Mouse (Mus musculus): ENCODE results near the gene Srpk2. TPM values are rescaled to one million over a fixed set of nuclear protein-coding genes. Genes with fewer than 3 reads are reported as not detected.

Gene Srpk2
- total RNA-seq, 2 experiments from 2014 or later = 175 to 176 TPM

DNA sequence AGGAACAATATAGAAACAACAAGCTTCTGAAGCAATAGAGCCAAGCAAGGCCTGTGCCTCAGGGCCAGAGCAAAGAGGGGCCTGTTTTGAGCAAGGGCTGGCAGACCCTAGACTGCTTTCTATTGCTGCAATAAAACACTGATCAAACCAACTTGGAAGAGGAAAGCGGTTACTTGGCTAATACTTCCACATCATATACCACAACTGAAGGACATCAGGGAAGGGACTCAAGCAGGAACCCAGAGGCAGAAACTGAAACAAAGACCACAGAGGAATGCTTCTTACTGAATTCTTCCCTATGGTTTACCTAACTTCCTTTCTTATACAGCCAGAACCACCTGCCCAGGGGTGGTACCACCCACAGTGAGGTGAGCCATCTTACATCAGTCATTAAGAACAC lies 162.8 kb downstream of the Srpk2 start:
- DNase-seq (ENCODE audit: extremely low spot score in 1 of 2, low spot score in 2 of 2) = no peak
- intact Hi-C loops (cut with DNase I) = loop anchor here (10.0 kb wide), 1 partner anchor 223 kb away; no protein-coding TSS in a partner anchor

DNA sequence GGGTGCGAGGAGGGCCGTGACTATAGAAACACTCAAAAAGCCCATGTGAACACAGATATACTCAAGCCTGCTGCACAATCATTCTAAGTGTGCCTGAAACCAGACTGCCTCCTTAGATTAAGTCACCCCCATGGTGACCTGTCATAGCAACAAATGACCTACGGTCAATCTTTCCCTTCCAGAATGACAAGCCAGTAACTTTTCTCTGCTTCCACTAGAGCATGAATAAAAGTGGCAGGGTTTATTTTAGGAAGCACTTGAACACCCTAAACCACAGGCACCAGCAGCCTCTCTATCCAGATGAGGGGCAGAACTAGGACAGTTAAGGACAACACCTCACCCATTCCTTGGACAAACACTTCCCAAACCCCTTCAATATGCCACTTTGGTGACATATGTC lies 164.7 kb downstream of the Srpk2 start:
- intact Hi-C loops (cut with DNase I) = loop anchor here (10.0 kb wide), 1 partner anchor 225 kb away; no protein-coding TSS in a partner anchor
- no peak for DNase-seq (ENCODE audit: extremely low spot score in 1 of 2, low spot score in 2 of 2)

DNA sequence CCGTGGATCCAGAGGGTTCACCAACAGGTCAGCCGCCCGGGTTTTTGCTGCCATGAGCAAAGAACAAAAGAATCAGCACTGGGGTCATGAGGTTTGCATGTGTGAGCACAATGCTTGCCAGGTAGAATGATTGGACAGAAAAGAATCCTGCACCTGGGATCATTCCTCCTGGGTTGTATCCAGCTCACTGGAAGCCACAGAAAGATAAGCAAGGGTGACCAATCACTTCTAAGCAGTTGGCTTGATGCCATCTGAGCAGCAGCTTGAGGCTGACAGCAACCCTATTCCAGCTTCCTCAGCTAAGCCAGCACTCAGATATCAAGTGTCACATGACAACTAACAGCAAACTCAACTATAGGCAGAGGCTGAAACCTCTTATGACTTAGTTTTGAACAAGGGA lies 165.7 kb downstream of the Srpk2 start:
- intact Hi-C loops (cut with DNase I) = no loop called here
- DNase-seq (ENCODE audit: extremely low spot score in 1 of 2, low spot score in 2 of 2) = peak in 1 of 2 experiments; percentile 53

DNA sequence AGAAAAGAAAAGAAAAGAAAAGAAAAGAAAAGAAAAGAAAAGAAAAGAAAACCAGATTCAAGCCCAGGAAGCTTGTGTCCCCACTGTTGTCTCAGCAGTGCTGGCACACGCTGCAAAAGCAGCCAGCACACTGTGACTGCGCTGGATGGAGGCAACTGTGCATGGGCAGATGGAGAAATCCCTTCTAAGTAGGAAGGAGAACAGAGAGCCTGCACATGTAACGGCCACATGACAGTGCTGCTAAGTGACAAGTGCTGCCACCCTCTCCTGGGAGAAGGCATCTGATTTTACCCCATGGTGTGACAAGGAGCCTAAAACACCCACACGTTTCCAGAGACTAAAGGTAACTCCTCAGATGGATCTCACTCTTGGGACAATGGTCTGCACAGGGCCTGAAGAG lies 166.6 kb downstream of the Srpk2 start:
- DNase-seq (ENCODE audit: extremely low spot score in 1 of 2, low spot score in 2 of 2) = no peak
- intact Hi-C loops (cut with DNase I) = no loop called here

DNA sequence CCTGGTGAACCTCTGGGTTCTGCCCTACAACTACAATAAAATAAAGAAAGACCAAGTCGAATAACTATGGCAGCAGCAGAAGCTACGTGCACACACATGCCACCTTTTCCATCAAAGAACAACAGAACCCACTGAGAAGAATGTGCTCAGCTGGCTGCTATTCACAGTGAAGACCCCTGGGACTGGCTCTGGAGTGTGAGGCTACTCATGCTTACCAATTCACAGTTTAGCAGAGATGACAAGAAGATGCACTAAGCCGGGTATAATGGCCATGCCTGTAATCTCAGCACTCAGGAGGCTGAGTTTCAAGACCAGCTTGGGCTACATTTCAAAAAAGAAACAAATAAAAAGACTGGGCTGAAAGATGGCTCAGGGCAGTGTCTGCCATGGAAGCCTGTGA lies 167.5 kb downstream of the Srpk2 start:
- intact Hi-C loops (cut with DNase I) = no loop called here
- DNase-seq (ENCODE audit: extremely low spot score in 1 of 2, low spot score in 2 of 2) = no peak

DNA sequence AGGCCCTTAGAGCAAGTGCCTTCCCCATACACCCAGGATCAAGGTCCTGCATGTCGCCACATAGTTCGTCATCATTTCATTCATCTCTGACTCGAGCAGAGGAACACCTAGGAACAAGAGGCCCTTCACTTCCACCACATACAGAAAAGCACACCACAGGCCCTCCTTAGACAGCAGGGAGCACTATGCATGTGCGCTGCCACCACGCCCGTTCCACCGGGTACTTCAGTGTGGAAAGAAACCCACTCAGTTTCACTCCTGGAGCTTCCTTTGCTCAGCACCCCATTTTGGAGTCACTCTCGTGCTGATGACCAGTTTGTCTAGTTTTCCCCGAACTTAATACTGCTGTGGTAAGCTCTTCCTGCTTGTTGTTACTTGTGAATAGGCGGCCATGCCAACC lies 169.4 kb downstream of the Srpk2 start:
- DNase-seq (ENCODE audit: extremely low spot score in 1 of 2, low spot score in 2 of 2) = no peak
- intact Hi-C loops (cut with DNase I) = no loop called here

DNA sequence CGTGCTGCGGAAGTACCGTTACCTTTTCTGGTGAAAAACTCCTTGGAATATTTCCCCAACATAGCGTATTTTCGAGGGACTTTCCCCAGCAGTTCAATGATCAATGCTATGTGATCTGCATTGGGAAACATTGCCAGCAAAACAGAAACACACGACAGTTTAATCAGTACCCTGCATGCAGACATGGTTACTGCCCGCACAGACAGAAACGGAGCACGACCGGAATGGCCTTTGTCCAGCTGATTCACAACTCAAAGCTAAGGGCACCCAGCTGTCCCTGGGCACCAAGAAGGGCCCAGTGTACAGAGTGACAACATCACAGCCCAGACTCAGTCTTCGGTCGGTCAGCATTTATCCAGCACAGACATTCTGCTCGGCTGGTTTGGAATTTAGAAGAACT lies 170.9 kb downstream of the Srpk2 start:
- DNase-seq (ENCODE audit: extremely low spot score in 1 of 2, low spot score in 2 of 2) = no peak
- intact Hi-C loops (cut with DNase I) = no loop called here

DNA sequence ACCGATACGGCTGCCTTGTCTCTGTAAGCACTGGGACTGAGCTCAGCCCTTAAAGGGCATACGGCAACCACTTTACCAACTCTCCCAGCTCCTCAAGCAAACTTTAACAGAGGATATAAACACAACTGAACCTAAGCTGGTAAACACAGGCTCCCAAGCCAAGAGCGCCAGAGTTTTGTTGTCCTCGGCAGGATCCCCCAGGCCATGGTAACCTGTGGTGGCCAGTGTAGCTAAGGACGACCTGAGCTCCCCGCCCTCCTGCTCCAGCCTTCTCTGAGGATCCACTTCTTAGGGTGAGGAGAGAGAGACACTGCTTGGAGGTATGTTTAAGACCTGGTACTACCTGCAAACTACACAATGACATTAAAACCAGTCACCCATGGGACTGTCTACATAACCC lies 171.9 kb downstream of the Srpk2 start:
- DNase-seq (ENCODE audit: extremely low spot score in 1 of 2, low spot score in 2 of 2) = no peak
- intact Hi-C loops (cut with DNase I) = no loop called here

DNA sequence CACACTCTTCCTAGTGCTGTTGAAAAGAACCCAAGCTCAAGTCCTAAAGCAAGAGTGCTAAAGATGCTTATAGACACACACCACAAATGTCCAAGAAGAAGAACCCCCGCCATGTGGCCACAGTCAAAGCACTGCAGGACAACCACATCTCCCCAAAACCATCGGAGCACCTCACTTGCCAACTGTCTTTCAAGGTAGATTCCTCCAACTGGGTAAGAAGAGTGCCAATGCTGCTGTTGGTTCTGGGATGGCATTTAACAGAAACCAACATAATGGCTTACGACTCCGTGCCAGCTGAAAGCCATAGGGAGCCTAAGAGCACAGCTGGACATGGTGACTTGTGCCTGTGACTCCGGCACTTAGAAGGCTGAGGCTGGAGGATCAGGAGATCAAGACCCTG lies 173.0 kb downstream of the Srpk2 start:
- DNase-seq (ENCODE audit: extremely low spot score in 1 of 2, low spot score in 2 of 2) = no peak
- intact Hi-C loops (cut with DNase I) = no loop called here

DNA sequence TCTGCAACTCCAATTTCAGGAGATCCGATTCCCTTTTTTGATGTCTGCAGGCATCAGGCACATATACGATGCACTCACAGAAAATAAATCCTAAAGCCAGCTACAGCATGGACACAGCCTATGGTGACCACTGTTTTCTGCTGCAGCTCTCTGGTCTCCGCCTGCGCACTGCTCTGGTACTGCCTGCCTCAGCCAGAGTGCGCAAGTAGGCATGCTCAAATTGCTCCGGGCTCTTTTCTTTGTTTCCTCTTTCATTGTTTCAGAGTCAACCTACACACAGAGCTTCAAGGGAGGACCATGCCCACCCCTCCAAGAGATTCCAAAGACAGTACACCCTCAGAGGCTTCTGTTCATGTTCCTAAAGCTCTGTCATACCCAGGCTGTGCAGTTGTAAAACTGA lies 175.8 kb downstream of the Srpk2 start:
- intact Hi-C loops (cut with DNase I) = loop anchor here (5.0 kb wide), 1 partner anchor 149 kb away; no protein-coding TSS in a partner anchor
- no peak for DNase-seq (ENCODE audit: extremely low spot score in 1 of 2, low spot score in 2 of 2)

DNA sequence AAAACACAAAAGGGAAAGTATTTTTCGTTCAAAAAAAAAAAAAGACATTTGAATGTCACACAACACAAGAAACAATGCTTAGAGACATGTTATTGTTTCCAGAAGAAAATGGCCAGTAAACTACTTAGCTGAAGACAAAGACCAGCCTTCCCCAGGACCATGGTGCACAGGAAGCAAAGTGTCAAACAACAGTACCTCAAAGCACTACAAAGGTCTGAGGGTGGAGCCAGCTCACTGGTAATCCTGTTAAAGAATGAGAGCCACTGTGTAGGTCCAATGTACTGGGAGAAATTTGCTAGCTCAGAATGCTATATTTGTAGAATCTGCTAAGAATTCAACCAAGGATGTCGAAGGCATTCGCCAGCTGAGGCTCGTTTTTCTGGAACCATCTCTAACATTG lies 177.2 kb downstream of the Srpk2 start:
- intact Hi-C loops (cut with DNase I) = loop anchor here (5.0 kb wide), 1 partner anchor 150 kb away; no protein-coding TSS in a partner anchor
- no peak for DNase-seq (ENCODE audit: extremely low spot score in 1 of 2, low spot score in 2 of 2)

DNA sequence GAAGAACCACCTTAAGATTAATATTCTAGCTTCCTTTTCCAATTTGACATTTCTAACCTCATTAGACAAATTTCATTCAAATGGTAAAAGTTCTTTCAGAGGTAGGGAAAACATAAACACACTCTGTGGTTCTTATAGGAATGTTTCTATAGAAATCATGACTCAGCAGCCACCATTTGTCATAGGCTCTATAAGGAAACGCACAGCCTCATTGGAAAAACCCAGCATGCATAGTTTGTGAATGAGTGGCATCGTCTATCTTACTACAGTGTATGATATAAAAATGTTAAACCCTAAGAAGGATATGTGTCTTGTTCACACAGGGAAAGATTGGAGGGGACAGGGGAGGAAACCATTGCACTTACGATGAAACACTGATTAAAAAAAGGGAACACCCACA lies 178.8 kb downstream of the Srpk2 start:
- no peak for DNase-seq (ENCODE audit: extremely low spot score in 1 of 2, low spot score in 2 of 2)
- intact Hi-C loops (cut with DNase I) = loop anchor here (5.0 kb wide), 1 partner anchor 152 kb away; no protein-coding TSS in a partner anchor

DNA sequence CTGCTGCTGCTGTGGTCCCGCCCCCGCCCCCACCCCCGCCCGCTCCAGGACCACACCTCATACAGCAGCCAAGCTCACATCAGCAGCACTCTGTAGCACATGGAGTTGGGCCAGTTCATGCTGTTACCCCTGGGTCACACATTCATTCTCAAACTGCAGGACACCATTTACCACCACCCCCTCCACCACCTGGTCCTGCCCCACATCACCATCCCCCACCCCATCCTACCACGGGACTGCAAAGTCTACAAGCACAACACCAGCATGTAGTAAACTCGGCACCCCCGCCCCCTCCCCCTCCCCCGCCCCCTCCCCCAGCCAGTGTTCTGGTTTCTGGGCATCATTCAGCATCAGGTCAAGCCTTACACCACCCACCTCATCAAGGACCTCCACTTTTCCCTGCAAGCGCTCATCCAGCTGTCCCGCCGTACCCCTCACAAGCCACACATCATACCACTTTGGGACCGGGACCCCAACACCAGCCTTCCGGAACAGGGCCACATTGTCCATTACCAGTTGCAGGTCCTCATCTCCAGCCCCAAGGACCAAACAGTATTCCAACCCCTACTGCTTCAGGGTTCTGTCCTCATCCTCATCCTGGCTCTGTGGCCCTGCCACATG lies 182.0 kb downstream of the Srpk2 start:
- intact Hi-C loops (cut with DNase I) = no loop called here
- DNase-seq (ENCODE audit: extremely low spot score in 1 of 2, low spot score in 2 of 2) = no peak

DNA sequence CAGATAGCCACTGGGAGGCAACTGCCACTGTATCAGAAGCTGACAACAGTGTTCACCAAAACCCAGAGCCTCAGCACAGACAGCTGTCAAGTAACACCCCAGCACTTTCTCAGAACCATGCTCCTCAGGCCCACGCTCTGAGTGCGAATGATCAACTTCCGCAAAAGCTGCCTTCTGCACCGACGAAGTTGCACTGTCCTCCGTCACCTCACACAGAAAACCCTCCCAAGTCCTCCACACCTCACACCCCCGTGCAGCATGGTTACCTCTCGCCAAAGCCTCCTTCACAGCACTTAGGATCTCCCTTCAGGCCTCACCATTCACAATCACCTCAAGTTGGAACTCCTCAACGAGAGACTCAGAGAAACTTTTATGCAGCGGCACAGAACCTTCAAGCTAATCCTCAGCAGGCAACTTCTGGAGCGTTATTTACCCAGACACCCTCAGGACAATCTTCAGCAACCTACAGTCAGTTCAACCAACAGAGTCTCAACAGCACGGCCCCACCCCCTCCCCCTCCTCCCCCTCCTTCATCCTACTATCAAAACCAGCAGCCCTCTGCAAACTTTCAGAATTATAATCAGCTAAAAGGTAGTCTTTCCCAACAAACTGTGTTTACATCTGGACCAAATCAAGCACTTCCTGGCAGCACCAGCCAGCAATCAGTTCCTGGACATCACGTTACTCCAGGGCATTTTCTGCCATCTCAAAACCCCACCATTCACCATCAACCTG lies 182.7 kb downstream of the Srpk2 start:
- DNase-seq (ENCODE audit: extremely low spot score in 1 of 2, low spot score in 2 of 2) = no peak
- intact Hi-C loops (cut with DNase I) = no loop called here

DNA sequence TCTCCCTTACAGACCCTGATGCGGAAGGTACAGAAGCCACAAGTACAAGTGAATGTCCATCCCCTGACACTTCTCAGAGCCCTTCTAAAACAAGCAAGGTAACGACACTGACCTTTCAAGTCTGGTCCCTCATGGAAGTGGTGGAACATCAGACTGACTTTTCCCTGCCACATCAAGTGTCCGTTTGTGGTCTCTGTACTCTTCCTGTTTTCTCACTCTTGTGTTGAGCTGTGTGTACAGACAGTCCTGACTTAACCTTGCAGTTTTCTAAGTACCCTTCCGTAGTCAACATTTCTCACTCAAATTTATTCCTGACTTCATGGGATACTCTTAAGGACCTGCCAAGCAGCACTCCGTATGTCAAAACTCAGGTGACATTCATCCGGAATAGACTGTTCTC lies 183.7 kb downstream of the Srpk2 start:
- no peak for DNase-seq (ENCODE audit: extremely low spot score in 1 of 2, low spot score in 2 of 2)
- intact Hi-C loops (cut with DNase I) = no loop called here

DNA sequence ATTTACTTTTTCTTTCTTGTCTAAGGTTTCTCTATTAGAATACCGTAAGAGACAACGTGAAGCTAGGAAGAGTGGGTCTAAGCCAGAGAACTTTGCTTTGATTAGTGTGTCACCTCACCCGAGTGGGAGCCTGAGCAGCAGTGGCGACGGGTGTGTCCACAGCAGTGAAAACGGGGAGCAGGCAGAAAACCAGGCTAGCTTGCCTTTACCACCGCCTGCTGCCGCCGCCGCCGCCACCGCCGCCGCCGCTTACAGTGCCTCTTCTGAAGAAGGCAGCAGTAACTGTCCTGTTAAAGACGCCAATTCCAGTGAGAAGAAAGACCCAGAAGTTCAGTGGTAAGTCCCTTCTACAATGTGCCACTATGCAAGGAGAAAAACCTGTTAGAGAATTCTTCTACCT lies 185.2 kb downstream of the Srpk2 start:
- no peak for DNase-seq (ENCODE audit: extremely low spot score in 1 of 2, low spot score in 2 of 2)
- intact Hi-C loops (cut with DNase I) = no loop called here

DNA sequence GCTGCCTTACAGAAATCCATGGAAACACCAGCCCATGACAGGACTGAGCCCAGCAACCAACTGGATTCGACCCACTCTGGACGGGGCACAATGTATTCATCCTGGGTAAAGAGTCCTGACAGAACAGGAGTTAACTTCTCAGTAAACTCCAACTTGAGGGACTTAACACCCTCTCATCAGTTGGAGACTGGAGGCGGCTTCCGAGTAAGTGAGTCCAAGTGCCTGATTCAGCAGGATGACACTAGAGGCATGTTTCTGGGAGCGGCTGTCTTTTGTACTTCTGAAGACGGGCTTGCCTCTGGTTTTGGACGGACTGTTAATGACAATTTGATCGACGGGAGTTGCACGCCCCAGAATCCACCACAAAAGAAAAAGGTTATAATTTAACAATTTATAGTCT lies 186.5 kb downstream of the Srpk2 start:
- DNase-seq (ENCODE audit: extremely low spot score in 1 of 2, low spot score in 2 of 2) = no peak
- intact Hi-C loops (cut with DNase I) = no loop called here

DNA sequence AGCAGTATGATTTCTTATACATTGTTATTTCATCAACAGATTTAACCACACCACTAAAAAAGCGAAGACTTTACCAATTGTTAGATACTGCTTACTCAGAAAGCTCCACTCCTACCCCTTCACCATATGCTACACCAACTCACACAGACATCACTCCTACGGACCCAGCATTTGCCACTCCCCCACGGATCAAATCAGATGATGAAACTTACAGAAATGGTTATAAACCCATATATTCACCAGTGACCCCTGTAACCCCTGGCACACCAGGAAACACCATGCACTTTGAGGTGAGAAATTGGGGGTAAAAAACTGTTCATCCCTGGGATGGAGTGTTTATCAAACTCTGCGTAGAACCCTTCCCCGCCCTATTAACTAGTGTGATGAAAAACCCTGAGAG lies 187.5 kb downstream of the Srpk2 start:
- no peak for DNase-seq (ENCODE audit: extremely low spot score in 1 of 2, low spot score in 2 of 2)
- intact Hi-C loops (cut with DNase I) = no loop called here

DNA sequence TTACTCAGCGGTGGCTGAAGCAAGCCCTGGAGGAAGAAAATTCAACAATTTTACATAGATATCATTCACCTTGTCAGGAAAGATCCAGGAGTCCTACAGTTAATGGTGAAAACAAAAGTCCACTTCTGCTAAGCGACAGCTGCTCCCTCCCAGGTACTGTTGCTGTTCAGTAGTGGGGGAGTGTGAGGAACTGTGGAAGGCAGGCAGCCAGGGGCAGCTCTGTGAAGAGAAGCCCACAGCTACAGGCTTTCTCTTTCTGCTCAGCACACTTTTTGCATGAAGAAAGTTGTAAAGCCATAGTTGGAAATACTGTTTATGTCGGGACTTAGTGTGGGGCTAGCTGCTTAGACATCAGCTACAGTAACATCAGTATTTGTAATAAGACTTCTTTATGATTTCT lies 188.0 kb downstream of the Srpk2 start:
- DNase-seq (ENCODE audit: extremely low spot score in 1 of 2, low spot score in 2 of 2) = no peak
- intact Hi-C loops (cut with DNase I) = no loop called here

DNA sequence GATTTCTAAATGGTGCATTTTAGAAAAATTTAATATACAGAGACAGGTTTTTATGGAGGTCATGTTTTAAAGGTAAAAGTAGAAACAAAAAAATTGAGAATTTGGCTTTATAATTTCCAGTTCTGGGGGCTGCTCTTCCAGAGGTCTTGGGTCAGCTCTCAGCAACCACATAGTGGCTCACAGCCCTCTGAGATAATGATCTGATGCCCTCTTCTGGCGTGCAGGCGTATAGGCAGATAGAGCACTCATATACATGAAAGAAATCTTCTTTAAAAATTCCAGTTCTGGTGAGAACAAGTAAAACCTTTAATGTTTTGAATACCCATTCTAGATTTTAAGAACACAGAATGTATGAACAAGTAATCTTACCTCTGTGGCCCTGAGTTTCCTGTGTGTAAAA lies 193.6 kb downstream of the Srpk2 start:
- intact Hi-C loops (cut with DNase I) = no loop called here
- no peak for DNase-seq (ENCODE audit: extremely low spot score in 1 of 2, low spot score in 2 of 2)

DNA sequence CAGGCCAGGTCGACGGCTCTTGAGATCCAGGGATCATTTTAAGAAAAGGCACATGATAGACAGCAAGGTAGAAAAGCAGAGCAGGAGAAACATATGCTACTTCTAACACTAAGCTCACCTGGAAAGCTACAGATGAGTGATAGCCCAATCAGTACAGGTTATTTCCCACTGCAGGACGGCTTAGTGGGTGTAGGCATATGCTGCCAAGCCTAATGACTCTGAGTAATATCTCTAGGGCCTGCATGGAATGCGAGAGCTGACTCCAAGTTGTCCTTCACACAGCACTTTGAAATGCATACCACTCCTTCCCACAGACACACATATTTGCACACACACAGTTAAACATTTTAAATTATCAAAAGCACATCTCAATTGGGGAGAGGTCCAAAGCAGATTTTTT lies 195.2 kb downstream of the Srpk2 start:
- DNase-seq (ENCODE audit: extremely low spot score in 1 of 2, low spot score in 2 of 2) = no peak
- intact Hi-C loops (cut with DNase I) = no loop called here

All from left cerebral cortex, postnatal 10 days (tissue).